Comparison of ENCODE assay signal across 9 mouse cellular contexts in genomic region chr17:46461347-46461746, GRCm38 (mm10). TPM values are rescaled to one million over a fixed set of nuclear protein-coding genes. Genes with fewer than 3 reads are reported as not detected.
A peak's percentile ranks its signal among the peaks of the same experiment; 100 is the strongest.
DNase-seq lines count a peak whose midpoint lies in the region; ATAC-seq lines count a peak whose summit lies in the region.
"Had no signal": no experiment of that assay in that cellular context is flagged by ENCODE, and none has a peak within 500 bp of the region (broad histone marks: within the 10 kb centered on the region; RNA-seq: fewer than 3 reads in every experiment).

No protein-coding gene starts in this region.

- H3K27ac ChIP-seq in kidney, embryonic 14.5 days (ENCODE audit: low read depth, low read length): no peak overlapping the region
- H3K27ac ChIP-seq in hindbrain, embryonic 11.5 days (ENCODE audit: low read depth, low read length): no peak overlapping the region
- H3K27ac ChIP-seq in limb, embryonic 11.5 days (replicated peaks; ENCODE audit: low read depth, low read length): no peak overlapping the region
- no peak overlapping the region for H3K27ac ChIP-seq in neural tube, embryonic 15.5 days (replicated peaks)

- 5% methylated on average over 8 of the region's 8 CpGs for WGBS in kidney, embryonic 14.5 days
- 9% methylated on average over 8 of the region's 8 CpGs for WGBS in hindbrain, embryonic 11.5 days
- 12% methylated on average over 8 of the region's 8 CpGs for WGBS in limb, embryonic 11.5 days
- 18% methylated on average over 8 of the region's 8 CpGs for WGBS in neural tube, embryonic 15.5 days

- peak overlapping the region; percentile 50; the same call in 1 of the 2 replicates for H3K9ac ChIP-seq in kidney, embryonic 14.5 days (ENCODE audit: low read depth, low read length)
- H3K9ac ChIP-seq in hindbrain, embryonic 11.5 days (ENCODE audit: low read depth, low read length): peak overlapping the region; percentile 19; the same call in 1 of the 2 replicates
- no peak overlapping the region for H3K9ac ChIP-seq in limb, embryonic 11.5 days (ENCODE audit: low read length)
- no peak overlapping the region for H3K9ac ChIP-seq in neural tube, embryonic 15.5 days (replicated peaks)

- no peaks in the 10 kb centered on the region for H3K9me3 ChIP-seq in kidney, embryonic 14.5 days (ENCODE audit: control insufficient read depth, low read length)
- no peaks in the 10 kb centered on the region for H3K9me3 ChIP-seq in hindbrain, embryonic 11.5 days (ENCODE audit: control insufficient read depth, low read length)
- no peaks in the 10 kb centered on the region for H3K9me3 ChIP-seq in limb, embryonic 11.5 days (ENCODE audit: control insufficient read depth, low read length)
- H3K9me3 ChIP-seq in neural tube, embryonic 15.5 days (replicated peaks): no peaks in the 10 kb centered on the region

- H3K4me1 ChIP-seq in kidney, embryonic 14.5 days (ENCODE audit: control insufficient read depth, insufficient read depth, low read length): 0 out of 2 replicates have a peak, but pooled peaks cover 6% of the 10 kb centered on the region
- peaks cover 3% of the 10 kb centered on the region; the same call in 1 of the 2 replicates for H3K4me1 ChIP-seq in hindbrain, embryonic 11.5 days (replicated peaks; ENCODE audit: control insufficient read depth, insufficient read depth, low read length)
- no peaks in the 10 kb centered on the region; the same call in 1 of the 2 replicates for H3K4me1 ChIP-seq in limb, embryonic 11.5 days (ENCODE audit: control insufficient read depth, insufficient read depth, low read length)
- H3K4me1 ChIP-seq in neural tube, embryonic 15.5 days: peaks cover 12% of the 10 kb centered on the region

- H3K4me3 ChIP-seq in kidney, embryonic 14.5 days (ENCODE audit: low read length): peak overlapping the region; percentile 35
- H3K4me3 ChIP-seq in hindbrain, embryonic 11.5 days (ENCODE audit: low read depth, low read length): peak overlapping the region; percentile 6; the same call in 1 of the 2 replicates
- H3K4me3 ChIP-seq in limb, embryonic 11.5 days (ENCODE audit: low read depth, low read length): no peak overlapping the region
- H3K4me3 ChIP-seq in neural tube, embryonic 15.5 days (replicated peaks): peak overlapping the region; percentile 11; the same call in 1 of the 2 replicates

- no peak for DNase-seq in kidney, adult 8-10 months
- DNase-seq in hindbrain, embryonic 11.5 days (ENCODE audit: low spot score): peak; percentile 23
- DNase-seq in limb, embryonic 11.5 days (ENCODE audit: low spot score): no peak
- no peak for DNase-seq in frontal cortex, postnatal 10 days (ENCODE audit: low spot score in 2 of 2)
- no peak for DNase-seq in adrenal gland, postnatal 4 days (ENCODE audit: low spot score in 2 of 2)
- no peak for DNase-seq in cerebellum, adult 8-10 months
- DNase-seq: right cerebral cortex, postnatal 14 days had no signal

- peak overlapping the region; percentile 62 for H3K4me2 ChIP-seq in kidney, embryonic 14.5 days (replicated peaks; ENCODE audit: low read depth, low read length)
- H3K4me2 ChIP-seq in hindbrain, embryonic 11.5 days (replicated peaks; ENCODE audit: low read depth, low read length): peak overlapping the region; percentile 34; the same call in 1 of the 2 replicates
- peak overlapping the region; percentile 42 for H3K4me2 ChIP-seq in limb, embryonic 11.5 days (ENCODE audit: low read depth, severe bottlenecking)
- H3K4me2 ChIP-seq in neural tube, embryonic 15.5 days: peak overlapping the region; percentile 42

- peaks cover 44% of the 10 kb centered on the region for H3K27me3 ChIP-seq in kidney, embryonic 14.5 days (ENCODE audit: control insufficient read depth, insufficient read depth, low read length)
- H3K27me3 ChIP-seq in hindbrain, embryonic 11.5 days (ENCODE audit: control insufficient read depth, insufficient read depth, low read length): peaks cover 36% of the 10 kb centered on the region
- peaks cover 48% of the 10 kb centered on the region for H3K27me3 ChIP-seq in limb, embryonic 11.5 days (ENCODE audit: control insufficient read depth, insufficient read depth, low read length)
- H3K27me3 ChIP-seq in neural tube, embryonic 15.5 days (replicated peaks): peaks cover 26% of the 10 kb centered on the region; the same call in 1 of the 2 replicates

- H3K36me3 ChIP-seq in kidney, embryonic 14.5 days (ENCODE audit: control insufficient read depth, insufficient read depth, low read length): no peaks in the 10 kb centered on the region
- H3K36me3 ChIP-seq in hindbrain, embryonic 11.5 days (ENCODE audit: control insufficient read depth, insufficient read depth, low read length): no peaks in the 10 kb centered on the region
- no peaks in the 10 kb centered on the region for H3K36me3 ChIP-seq in limb, embryonic 11.5 days (ENCODE audit: control insufficient read depth, insufficient read depth, low read length)
- H3K36me3 ChIP-seq in neural tube, embryonic 15.5 days: peaks cover 30% of the 10 kb centered on the region

- ATAC-seq in kidney, embryonic 14.5 days (ENCODE audit: low FRiP score, low TSS enrichment): no peak
- ATAC-seq in hindbrain, embryonic 11.5 days (ENCODE audit: low FRiP score): no peak
- ATAC-seq in limb, embryonic 11.5 days (ENCODE audit: insufficient number of reproducible peaks, low FRiP score, low TSS enrichment, low read depth): no peak
- ATAC-seq in neural tube, embryonic 15.5 days (ENCODE audit: low FRiP score): no peak

RNA-seq across cellular contexts. Expression of gene Slc22a7, which starts 23.1 kb away (rescaled TPM):
- not detected in 2 replicates for polyA plus RNA-seq in kidney, embryonic 14.5 days (2014; fragmentation: Nextera tagmentation; extraction: Ambion mirVana)
- not detected in 2 replicates for polyA plus RNA-seq in hindbrain, embryonic 11.5 days (2014; fragmentation: Nextera tagmentation; extraction: Ambion mirVana)
- not detected in 2 replicates for polyA plus RNA-seq in limb, embryonic 11.5 days (2014; fragmentation: Nextera tagmentation; extraction: Ambion mirVana)
- polyA plus RNA-seq in neural tube, embryonic 15.5 days (2015; fragmentation: Nextera tagmentation; extraction: Ambion mirVana): 1.3 TPM in 1 of 2 replicates, not detected in the other
- 1 to 10 TPM in 1 of 2 experiments, under 1 TPM in 1; 0.14 to 4.0 TPM for total RNA-seq in adrenal gland, postnatal 4 days (2021)

RNA-seq across cellular contexts. Expression of gene Ttbk1, which starts 26.1 kb away (rescaled TPM):
- polyA plus RNA-seq in kidney, embryonic 14.5 days (2014; fragmentation: Nextera tagmentation; extraction: Ambion mirVana): 0.04 and 0.11 TPM in 2 replicates
- polyA plus RNA-seq in hindbrain, embryonic 11.5 days (2014; fragmentation: Nextera tagmentation; extraction: Ambion mirVana): 2.3 and 2.4 TPM in 2 replicates
- polyA plus RNA-seq in limb, embryonic 11.5 days (2014; fragmentation: Nextera tagmentation; extraction: Ambion mirVana): 0.27 and 0.58 TPM in 2 replicates
- 5.5 and 7.8 TPM in 2 replicates for polyA plus RNA-seq in neural tube, embryonic 15.5 days (2015; fragmentation: Nextera tagmentation; extraction: Ambion mirVana)
- 1 to 10 TPM; 2.4 to 3.7 TPM for total RNA-seq in adrenal gland, postnatal 4 days (2021)

RNA-seq across cellular contexts. Expression of gene Crip3, which starts 32.6 kb away (rescaled TPM):
- polyA plus RNA-seq in kidney, embryonic 14.5 days (2014; fragmentation: Nextera tagmentation; extraction: Ambion mirVana): 0.38 and 0.60 TPM in 2 replicates
- polyA plus RNA-seq in hindbrain, embryonic 11.5 days (2014; fragmentation: Nextera tagmentation; extraction: Ambion mirVana): 0.74 and 0.86 TPM in 2 replicates
- 0.31 TPM in 1 of 2 replicates, not detected in the other for polyA plus RNA-seq in limb, embryonic 11.5 days (2014; fragmentation: Nextera tagmentation; extraction: Ambion mirVana)
- 2.7 and 43.4 TPM in 2 replicates for polyA plus RNA-seq in neural tube, embryonic 15.5 days (2015; fragmentation: Nextera tagmentation; extraction: Ambion mirVana)
- total RNA-seq in adrenal gland, postnatal 4 days (2021): 1 to 10 TPM; 1.6 to 2.0 TPM

RNA-seq across cellular contexts. Expression of gene Dnph1, which starts 35.2 kb away (rescaled TPM):
- polyA plus RNA-seq in kidney, embryonic 14.5 days (2014; fragmentation: Nextera tagmentation; extraction: Ambion mirVana): 67.9 and 71.2 TPM in 2 replicates
- polyA plus RNA-seq in hindbrain, embryonic 11.5 days (2014; fragmentation: Nextera tagmentation; extraction: Ambion mirVana): 59.7 and 64.7 TPM in 2 replicates
- 59.7 and 62.3 TPM in 2 replicates for polyA plus RNA-seq in limb, embryonic 11.5 days (2014; fragmentation: Nextera tagmentation; extraction: Ambion mirVana)
- 13.6 and 22.7 TPM in 2 replicates for polyA plus RNA-seq in neural tube, embryonic 15.5 days (2015; fragmentation: Nextera tagmentation; extraction: Ambion mirVana)
- 1 to 10 TPM; 9.2 to 9.3 TPM for total RNA-seq in adrenal gland, postnatal 4 days (2021)

Comparison
In these comparisons a context has a peak if more than half of its experiments do, and no peak if none do; other contexts are left out.
1. H3K9ac ChIP-seq: peak in kidney, embryonic 14.5 days (single experiment) and hindbrain, embryonic 11.5 days (single experiment); none in limb, embryonic 11.5 days (single experiment) and neural tube, embryonic 15.5 days (single experiment).
2. Peak in every context shown above with its lines, with median percentiles within 50 percentile points of each other: H3K4me2 ChIP-seq.